Mouse (Mus musculus) thymus, adult 2 months (tissue): ENCODE data around the gene Spats1. TPM values are rescaled to one million over a fixed set of nuclear protein-coding genes. Genes with fewer than 3 reads are reported as not detected.

Experiments
- DNase-seq: peaks from one replicate; pipeline ENCODE4 v3.0.0; 2021
- H3K27ac ChIP-seq: fragments of 200-500 bp; 2 replicates; pipeline ENCODE4 v1.5.1; 2012; ENCODE audit warnings: low read length, control low read depth; ENCODE audit not compliant: control insufficient read depth, insufficient read depth
- H3K27me3 ChIP-seq: fragments of 200-500 bp; 2 replicates; pipeline ENCODE4 v1.6.1; 2012; ENCODE audit warnings: mild to moderate bottlenecking, low read length, moderate library complexity, mixed read lengths; ENCODE audit not compliant: control insufficient read depth, insufficient read depth
- H3K36me3 ChIP-seq: fragments of 200-500 bp; 2 replicates; pipeline ENCODE4 v1.6.1; 2012; ENCODE audit warnings: mild to moderate bottlenecking, low read length, moderate library complexity; ENCODE audit not compliant: control insufficient read depth, insufficient read depth
- H3K4me1 ChIP-seq: fragments of 200-500 bp; replicated peaks from 2 replicates; pipeline ENCODE4 v1.6.1; 2012; ENCODE audit warnings: low read length; ENCODE audit not compliant: control insufficient read depth, insufficient read depth
- H3K4me3 ChIP-seq: fragments of 200-500 bp; 2 replicates; pipeline ENCODE4 v1.5.1; 2012; ENCODE audit warnings: mild to moderate bottlenecking, low read length, control low read depth, moderate library complexity; ENCODE audit not compliant: control insufficient read depth, insufficient read depth
- CTCF ChIP-seq: fragments of 200-500 bp; IDR thresholded peaks from 2 replicates; pipeline ENCODE4 v1.5.1; 2012; ENCODE audit warnings: mild to moderate bottlenecking, control low read depth, low read length, moderate library complexity, borderline replicate concordance; ENCODE audit not compliant: control insufficient read depth, poor library complexity, insufficient read depth; ENCODE audit errors: extremely low read depth
- POLR2A ChIP-seq: fragments of 200-500 bp; IDR thresholded peaks from 2 replicates; pipeline ENCODE4 v1.6.1; 2012; ENCODE audit warnings: mild to moderate bottlenecking, low read length, control low read depth, moderate library complexity; ENCODE audit not compliant: control insufficient read depth, poor library complexity, insufficient read depth; ENCODE audit errors: extremely low read depth
- WGBS: fragments of 180-500 bp; shearing (Covaris S2); methylation state at CpG from one replicate; pipeline ENCODE4 v1.1.7; 2018; 5-methylcytosine and 5-hydroxymethylcytosine counted together
- polyA plus RNA-seq: library from polyadenylated mRNA; depleted of rRNA; stranded (reverse); fragments of >200 nt; gene quantifications from 2 replicates; pipeline ENCODE4 v1.2.3, GENCODE M21; 2012

Spats1 gene
- polyA plus RNA-seq, 1 experiment: 0.30 TPM

- DNase-seq: peak; percentile 92
- H3K4me3 ChIP-seq: no peak overlapping the region
Observed at GRCm38 (mm10) chr17:45478234-45478825, 3.1 kb upstream of the Spats1 start.

GRCm38 (mm10) chr17:45474146-45474545 is 1.1 kb downstream of the Spats1 start:
- no peak for DNase-seq
- H3K36me3 ChIP-seq: no peaks in the 10 kb centered on the region
- H3K27me3 ChIP-seq: no peaks in the 10 kb centered on the region
- peaks cover 10% of the 10 kb centered on the region for H3K4me1 ChIP-seq
- H3K27ac ChIP-seq: no peak overlapping the region
- 83% methylated on average over 8 of the region's 8 CpGs for WGBS
- no peak overlapping the region for H3K4me3 ChIP-seq
- TF ChIP-seq POLR2A (no peak), CTCF (no peak)

More at GRCm38 (mm10) chr17:45478234-45478825, 3.1 kb upstream of the Spats1 start:
- Histone ChIP-seq H3K36me3 (no peaks in the 10 kb centered on the region), H3K4me1 (peaks cover 14% of the 10 kb centered on the region), H3K27me3 (no peaks in the 10 kb centered on the region), H3K27ac (no peak overlapping the region)
- 13% methylated on average over 12 of the region's 12 CpGs for WGBS
- TF ChIP-seq CTCF: peak; percentile 89; the same call in 1 of the 2 replicates
- no peak for TF ChIP-seq POLR2A

DNA sequence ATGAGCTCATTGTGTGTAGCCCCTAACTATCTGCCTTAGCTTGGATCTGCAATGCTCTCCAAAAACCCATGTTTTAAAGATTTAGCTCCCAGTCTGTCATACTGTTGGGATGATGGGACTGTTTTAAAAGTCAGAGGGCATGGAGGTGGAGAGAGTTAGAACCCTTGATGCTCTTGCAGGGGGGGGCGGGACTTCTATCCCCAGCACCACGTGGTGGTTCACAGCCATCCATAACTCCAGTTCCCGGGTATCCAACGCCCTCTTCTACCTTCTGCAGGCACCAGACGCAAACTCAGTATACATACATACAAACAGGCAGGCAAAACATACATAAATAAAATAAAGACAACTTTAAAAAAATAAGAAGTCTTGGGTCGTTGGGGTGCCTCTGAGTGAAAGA is 1.5 kb downstream of the Spats1 start:
- no peaks in the 10 kb centered on the region for H3K27me3 ChIP-seq
- 88% methylated on average over 6 of the region's 6 CpGs for WGBS

GRCm38 (mm10) chr17:45470726-45471125 is 4.5 kb downstream of the Spats1 start:
- Histone ChIP-seq H3K4me3 (no peak overlapping the region), H3K27ac (no peak overlapping the region), H3K36me3 (no peaks in the 10 kb centered on the region), H3K4me1 (peaks cover 10% of the 10 kb centered on the region), H3K27me3 (no peaks in the 10 kb centered on the region)
- 83% methylated on average over 7 of the region's 7 CpGs for WGBS
- TF ChIP-seq POLR2A (no peak), CTCF (no peak)
- no peak for DNase-seq

More for the DNA sequence above, 1.5 kb downstream of the Spats1 start:
- Histone ChIP-seq H3K4me1 (peaks cover 10% of the 10 kb centered on the region), H3K4me3 (no peak overlapping the region), H3K27ac (no peak overlapping the region), H3K36me3 (no peaks in the 10 kb centered on the region)
- DNase-seq: no peak
- TF ChIP-seq POLR2A (no peak), CTCF (no peak)

DNA sequence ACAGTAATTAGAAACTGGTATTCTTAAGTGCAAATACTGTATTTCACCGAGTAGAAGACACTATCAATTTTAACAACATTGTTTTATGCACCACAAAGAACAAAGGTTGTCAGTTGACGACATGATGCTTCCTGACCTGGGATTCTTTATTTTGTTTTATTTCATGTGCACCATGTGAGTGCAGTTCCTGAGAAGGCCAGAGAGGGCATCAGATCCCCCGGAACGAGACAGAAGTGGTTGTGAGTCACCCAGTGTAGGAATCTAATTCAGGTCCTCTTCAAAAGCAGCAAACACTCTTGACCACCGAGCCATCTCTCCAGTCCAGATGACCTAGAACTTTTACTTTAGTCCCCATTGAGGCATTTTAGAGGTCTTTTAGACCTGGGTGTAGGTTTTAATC is 6.9 kb downstream of the Spats1 start:
- Histone ChIP-seq H3K27me3 (no peaks in the 10 kb centered on the region), H3K27ac (no peak overlapping the region), H3K4me1 (no peaks in the 10 kb centered on the region), H3K36me3 (no peaks in the 10 kb centered on the region), H3K4me3 (no peak overlapping the region)
- 90% methylated on average over 5 of the region's 5 CpGs for WGBS
- DNase-seq: no peak
- TF ChIP-seq CTCF (no peak), POLR2A (no peak)

DNA sequence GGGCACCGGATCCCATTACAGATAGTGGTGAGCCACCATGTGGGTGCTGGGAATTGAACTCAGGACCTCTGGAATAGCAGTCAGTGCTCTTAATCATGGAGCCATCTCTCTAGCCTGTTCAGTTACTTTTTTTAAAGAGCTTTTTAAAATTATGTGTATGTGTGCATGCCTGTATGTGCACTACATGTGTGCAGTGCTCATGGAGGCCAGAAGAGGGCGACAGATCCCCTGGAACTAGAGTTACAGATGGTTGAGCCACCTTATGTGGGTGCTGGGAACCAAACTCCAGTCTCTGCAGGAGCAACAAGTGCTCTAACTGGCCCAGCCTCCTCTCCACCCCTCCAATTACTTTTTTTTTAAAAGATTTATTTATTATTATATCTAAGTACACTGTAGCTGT is 8.5 kb downstream of the Spats1 start:
- TF ChIP-seq POLR2A (no peak), CTCF (no peak)
- WGBS: 70% methylated on average over 2 of the region's 2 CpGs
- Histone ChIP-seq H3K27me3 (no peaks in the 10 kb centered on the region), H3K36me3 (no peaks in the 10 kb centered on the region), H3K4me1 (no peaks in the 10 kb centered on the region), H3K27ac (no peak overlapping the region), H3K4me3 (no peak overlapping the region)
- DNase-seq: no peak

DNA sequence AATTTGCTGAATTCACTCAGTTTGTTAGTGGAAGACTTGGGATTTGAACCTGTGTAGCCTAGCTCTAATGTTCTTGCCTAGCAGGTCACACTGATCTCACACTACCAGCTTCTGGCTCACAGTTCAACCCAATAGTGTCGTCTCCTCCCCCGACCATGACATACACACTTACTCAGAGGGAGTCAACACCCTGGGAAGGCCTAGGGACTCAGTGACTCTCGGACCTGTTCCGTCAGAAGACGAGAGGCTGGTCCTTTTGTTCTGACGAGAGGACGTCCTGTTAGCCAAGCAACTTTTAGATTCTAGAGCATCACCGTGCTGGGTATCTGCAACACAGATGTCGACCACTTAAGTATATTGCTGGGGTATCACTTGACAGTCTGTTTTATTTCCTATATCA is 11.0 kb downstream of the Spats1 start:
- Histone ChIP-seq H3K36me3 (no peaks in the 10 kb centered on the region), H3K27me3 (no peaks in the 10 kb centered on the region), H3K27ac (no peak overlapping the region), H3K4me3 (no peak overlapping the region), H3K4me1 (no peaks in the 10 kb centered on the region)
- TF ChIP-seq CTCF: no peak
- no peak for TF ChIP-seq POLR2A
- 94% methylated on average over 9 of the region's 9 CpGs for WGBS
- no peak for DNase-seq
